Mouse (Mus musculus) cerebellum, postnatal 4 days (tissue): ENCODE results near the gene Bricd5.
A peak's percentile ranks its signal among the peaks of the same experiment; 100 is the strongest.
"Not testable (repeated sequence)": the region's sequence is repeated elsewhere in the genome, so short reads cannot be mapped to it uniquely, and the experiment has no call there.

Source experiments
- DNase-seq, 2 experiments: peaks; one replicate each; pipeline ENCODE4 v3.0.0; 2022; ENCODE audit warnings: low spot score in 2 of 2, mixed read lengths in 1 of 2

Gene Bricd5

DNA sequence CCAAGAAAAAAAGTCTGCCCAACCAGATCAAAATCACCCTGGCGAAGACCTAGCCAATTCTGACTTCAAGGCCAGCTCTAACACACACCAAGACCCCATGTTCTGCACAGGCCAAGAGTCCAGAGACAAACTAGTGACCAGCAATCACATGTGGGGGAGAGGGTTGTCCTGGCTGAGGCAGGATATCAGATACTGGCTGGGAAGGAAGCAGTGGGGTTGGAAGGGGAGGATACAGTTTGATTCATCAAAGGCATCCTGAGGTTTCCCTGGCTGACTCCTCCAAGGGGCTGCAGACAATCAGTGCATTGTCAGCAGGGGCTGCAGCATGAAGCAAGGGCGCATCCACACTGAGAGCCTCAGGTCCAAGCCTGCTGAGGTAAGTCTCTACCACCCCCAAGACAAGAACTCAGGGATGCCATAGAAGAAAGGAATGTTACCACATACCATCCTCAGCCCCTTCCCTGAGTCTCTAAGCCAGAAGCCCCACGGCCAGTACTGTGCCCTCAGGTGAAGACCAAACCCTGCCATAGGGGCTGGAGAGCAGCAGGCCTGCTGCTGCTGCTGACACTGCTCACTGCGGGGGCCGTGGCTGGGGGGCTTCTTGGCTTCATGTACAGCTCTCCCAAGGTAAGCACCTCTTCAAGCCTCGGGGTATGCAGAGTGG, at the start of gene Bricd5:
Gene Bricd5 (plus strand): TSS at position 273 of the 664 bp plus-strand sequence.
- DNase-seq: no peak

DNA sequence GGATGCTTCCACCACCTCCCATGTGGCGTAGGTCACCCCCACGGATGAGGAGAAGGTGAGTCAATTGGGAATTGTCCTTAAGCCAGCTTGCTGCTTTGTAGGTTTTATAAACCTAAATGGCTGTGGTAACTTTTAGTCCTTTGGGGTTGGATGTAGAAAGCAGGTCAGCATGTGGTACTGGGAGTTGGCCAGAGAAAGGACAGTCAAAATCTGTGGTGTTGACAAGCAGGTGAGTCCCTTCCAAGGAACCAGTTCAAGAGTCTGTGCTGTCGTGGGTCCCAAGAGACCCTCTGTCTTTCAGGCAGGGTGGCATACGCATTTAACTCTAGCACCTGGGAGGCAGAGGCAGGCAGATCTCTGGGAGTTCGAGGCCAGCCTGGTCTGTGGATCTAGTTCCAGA, 49.2 kb upstream of the Bricd5 start:
- DNase-seq: no peak

DNA sequence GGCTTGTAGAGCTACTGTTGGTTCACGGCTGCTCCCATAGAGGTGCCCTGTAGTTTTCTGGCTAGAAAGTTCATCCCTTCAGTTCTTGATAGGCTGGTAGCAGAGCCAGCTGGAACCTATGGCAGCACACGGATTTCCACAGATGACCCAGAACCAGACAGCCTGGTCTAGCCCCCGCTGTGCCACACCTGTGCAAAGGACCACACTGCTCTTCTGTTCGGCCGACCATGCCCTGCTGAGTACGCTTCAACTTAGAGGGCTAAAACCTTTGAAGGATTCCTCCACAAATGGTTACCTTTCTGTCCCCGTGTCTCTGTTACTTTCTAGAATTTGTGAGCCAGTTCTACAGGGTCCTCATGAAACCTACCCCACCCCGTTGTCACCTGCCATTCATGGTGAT, 48.4 kb upstream of the Bricd5 start:
- DNase-seq: not testable (repeated sequence)

DNA sequence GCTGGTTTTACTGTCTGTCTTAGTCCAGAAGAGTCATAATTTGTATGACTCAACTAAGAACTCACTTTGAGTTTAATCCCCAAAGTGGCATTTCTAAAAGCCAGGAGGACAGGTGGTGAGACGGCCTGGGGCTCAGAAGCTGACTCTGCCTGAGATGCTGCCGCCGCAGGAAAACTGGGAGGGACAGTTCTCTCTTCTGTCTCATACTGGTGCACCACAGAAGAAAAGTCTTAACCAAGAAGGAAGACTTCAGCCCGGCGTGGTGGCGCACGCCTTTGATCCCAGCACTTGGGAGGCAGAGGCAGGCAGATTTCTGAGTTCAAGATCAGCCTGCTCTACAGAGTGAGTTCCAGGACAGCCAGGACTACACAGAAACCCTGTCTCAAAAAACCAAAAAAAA, 47.8 kb upstream of the Bricd5 start:
- no peak for DNase-seq

DNA sequence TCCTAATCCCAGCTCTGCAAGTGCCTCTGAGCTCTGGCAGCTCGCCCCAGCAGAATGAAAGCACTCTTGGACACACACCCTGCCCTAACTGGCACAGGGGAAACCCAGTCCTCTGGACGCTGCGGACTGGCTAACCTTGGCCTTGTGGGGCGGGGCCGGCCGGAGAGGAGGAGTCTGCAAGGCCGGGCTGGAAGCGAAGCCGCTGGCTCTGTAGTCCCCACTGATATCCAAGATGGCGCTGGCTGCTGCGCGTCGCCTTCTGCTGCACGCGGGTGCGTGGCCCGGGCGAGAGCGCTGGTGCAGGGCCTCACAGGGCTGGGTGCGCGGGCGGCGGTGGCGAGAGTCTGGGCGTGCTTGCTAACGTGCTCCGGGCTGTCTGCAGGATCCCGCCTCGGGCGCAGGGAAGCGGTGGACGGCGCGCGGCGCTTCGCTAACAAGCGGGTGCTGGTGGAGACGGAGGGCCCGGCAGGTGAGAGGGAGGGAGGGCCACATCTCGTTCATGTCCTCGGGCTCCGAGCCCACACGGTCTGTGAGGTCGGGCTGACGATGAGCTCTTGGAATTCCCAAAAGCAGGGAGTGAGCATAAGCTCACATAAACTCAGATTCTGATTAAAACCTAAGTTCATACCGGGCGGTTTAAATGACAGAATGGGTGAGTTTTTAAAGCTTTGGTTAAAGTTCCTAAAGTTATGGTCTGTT, 47.1 kb upstream of the Bricd5 start, which contains the start of gene Eci1:
Gene Eci1 (plus strand): TSS at position 171 of the 699 bp plus-strand sequence.
- DNase-seq: peak; percentile 82 to 91

DNA sequence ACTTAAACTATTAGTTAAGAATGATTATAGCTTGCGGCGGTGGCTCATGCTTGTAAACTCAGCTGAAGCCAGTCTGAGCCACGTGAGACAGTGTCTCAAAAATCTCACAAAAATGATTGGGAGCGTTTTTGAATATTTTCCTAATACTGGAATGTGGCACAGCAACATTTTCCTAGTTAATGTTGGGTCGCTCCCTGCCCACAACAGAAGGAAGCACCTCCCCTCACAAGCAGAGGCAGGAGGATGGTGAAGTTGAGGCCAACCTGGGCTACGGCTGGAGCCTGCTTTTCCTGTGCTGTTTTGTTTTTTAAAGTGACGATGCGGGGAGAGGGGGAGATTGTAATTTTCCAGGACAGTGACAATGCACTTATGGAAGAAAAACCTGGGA, 46.5 kb upstream of the Bricd5 start:
- DNase-seq: no peak

DNA sequence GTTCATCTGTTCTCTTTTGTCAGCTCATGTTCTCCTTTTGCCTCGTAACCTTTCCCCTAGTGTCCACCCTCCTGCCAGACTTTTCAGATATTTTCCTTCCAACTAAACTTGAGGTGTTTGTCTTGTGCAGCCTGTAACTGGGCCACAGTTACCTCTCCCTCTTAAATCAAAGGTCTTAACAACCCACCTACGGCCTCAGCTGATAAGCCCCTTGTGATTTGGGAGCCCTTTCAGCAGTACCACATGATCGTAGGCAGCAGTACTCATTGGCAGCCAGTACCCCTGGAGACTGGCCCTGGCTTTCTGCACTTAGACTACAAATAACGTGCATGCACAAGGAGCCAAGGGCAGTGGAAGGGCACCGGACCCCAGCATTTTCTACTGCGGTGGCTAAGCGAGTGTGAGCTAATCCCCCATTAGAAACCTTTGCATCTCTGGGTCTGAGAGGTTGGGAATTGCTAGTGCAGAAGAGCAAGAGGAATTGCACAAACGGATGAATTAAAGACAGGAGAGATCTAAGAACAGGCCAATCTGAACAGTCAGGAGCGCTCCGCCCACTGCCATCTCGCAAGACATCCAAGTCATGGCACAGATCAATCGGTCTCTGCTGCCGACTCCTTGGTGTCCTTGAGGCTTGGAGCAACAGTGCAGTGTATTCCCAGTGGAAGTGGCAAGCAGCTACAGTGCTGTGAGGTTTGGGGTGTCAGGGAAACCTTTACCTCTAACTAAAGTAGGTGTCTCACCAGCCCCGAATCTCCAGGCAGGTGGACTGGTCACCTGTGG, 44.3 kb upstream of the Bricd5 start:
- no peak for DNase-seq

DNA sequence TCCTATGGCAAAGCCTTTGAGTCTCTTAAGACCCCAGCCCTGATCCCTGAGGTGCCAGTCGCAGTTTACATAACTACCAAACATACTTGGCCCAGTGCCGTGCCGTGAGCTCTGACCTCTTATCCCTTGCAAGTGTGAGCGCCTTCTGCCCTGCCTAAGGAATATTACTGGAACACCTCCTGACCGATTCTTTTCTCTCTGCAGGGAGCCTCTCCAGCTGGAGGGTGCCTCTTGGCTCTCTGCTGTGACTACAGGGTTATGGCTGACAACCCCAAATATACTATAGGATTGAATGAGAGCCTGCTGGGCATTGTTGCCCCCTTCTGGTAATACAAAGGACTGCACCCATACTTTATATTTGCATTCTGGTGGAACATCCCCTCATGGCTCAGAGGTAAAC, 36.7 kb upstream of the Bricd5 start:
- DNase-seq: no peak

DNA sequence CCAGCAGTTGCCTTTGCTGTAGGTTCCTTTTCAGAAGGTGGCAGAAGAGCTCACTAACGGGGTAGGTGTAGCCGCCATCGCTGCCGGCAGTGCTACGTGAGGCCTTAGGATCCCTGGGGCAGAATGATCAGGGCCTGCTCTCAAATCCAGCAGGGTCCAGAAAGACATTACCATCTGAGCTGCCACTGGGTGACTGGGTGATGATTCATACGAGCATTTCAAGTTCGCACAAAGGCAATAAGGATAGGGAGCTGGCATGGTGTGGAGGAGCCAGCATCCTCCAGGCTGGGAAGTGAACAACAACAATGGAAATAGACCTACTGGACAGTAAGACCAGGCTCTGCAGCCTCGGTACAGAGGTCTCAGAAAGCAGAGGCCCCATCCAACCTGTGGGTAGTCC, 33.3 kb upstream of the Bricd5 start:
- DNase-seq: no peak

DNA sequence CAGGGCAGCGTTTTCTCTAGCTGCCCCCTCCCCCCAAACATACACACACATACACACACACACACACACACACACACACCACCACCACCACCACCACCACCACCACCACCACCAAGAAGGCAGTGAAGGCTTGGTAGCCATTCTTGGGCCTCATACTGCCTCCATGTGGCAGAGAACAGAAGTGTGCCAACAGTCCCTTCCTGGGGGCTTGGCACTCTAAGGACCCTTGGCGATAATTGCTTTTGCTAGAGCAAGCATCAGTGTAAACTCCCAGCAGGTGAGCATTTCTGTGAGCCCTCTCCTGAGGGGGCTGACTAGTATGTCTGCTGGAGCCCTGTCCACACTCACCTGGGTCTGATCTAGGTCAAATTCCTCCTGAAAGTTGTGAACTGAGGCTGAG, 32.5 kb upstream of the Bricd5 start:
- no peak for DNase-seq

DNA sequence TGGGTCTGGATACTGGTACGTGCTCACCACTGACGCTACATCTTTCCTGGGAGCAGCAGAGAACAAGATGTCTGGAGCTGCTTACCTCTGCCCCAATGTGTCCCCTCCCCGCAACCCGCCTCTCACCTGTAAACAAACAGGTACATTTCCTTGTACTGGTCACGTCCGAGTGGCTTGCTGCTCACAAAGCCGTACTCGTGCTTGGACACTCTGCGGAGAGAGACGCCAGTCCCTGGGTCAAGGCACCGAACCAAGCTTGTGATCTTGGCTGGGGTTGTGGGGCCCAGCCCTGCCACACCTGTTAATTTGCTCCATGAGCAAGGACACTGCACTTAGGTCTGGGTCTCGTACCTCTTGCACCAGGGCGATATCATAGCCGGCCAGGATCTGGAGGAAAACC, 31.6 kb upstream of the Bricd5 start:
- no peak for DNase-seq

DNA sequence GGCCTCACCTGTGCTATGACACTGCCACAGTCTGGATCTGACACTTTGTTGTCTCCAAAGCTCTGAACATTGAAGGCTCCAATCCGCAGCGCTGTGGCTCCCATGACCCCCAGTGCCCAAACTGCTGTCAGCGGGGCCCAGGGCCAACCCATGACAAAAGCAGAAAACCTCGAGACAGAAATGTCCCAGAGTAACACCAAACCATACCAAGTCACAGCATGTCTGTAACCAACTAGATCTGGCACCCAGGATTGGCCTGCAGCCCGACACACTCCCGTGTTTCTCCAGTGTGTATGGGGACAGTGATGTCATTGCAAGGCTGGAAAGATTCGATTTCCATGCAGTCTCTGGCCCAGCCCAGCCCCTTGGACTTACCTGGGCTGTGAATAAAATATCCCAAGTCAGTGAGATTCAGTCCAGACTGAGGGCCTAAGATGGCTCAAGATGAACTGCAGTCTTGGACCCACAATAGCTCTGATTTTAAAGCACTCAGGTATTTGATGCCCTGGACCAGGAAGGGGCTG, 31.0 kb upstream of the Bricd5 start, which contains the start of gene Dnase1l2:
Gene Dnase1l2 (minus strand): TSS at position 474 of the 524 bp plus-strand sequence.
- no peak for DNase-seq

DNA sequence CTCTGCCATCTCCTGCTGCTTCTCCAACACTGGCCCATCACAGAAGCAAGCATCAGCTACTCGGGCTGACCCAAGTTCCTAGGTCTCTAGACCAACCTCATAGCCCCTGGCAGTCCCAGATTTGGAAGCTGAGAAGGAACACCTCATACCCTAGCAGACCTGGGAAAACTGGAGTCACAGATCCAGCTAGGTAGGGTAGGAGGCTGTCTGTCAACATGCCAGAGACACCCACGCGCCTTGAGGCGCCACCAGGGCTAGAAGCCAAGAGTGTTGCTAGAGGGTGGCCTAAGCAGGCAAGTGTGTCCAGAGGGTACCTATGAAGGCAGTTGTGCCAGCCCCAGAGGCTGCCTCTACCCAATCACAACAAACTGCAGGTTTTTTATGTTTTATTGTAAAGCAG, 30.3 kb upstream of the Bricd5 start:
- no peak for DNase-seq

DNA sequence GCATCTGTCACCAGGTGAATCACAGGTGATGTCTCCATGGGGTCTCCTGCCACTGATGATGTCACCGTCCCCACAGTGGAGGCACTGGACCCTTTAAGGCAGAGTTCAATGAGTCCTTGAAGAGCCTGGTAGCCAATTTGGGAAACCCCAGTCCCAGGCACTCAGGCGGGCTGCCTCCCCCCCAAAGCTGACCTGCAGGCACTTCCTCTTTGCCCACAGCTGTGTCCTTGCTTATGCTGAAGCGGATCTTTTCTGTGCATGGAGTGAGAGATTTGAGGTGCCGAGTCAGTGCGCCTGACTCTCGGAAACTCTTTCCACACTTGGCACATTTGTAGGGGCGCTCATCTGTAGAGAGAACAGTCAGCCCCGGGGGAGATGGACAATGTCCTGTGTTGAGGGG, 27.1 kb upstream of the Bricd5 start:
- DNase-seq: no peak

DNA sequence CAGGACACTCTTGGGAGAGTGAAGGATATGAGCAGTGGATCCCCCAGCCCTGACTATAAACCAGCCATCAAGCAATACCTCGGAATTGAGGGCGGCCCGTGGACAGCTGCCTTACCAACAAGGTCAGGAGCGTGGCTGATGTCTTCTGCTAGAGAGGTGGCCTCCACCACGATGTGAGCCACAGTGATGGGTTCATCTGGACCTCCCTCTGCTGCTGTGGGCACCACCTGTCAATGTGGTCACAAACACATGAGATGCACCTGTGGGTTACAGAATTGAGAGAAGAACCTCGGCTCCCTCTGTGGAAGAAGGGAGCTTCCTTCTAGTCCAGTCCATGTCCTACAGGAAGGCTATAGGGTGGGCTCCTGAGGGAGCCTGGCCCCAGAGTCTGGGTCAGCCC, 24.2 kb upstream of the Bricd5 start:
- DNase-seq: no peak

DNA sequence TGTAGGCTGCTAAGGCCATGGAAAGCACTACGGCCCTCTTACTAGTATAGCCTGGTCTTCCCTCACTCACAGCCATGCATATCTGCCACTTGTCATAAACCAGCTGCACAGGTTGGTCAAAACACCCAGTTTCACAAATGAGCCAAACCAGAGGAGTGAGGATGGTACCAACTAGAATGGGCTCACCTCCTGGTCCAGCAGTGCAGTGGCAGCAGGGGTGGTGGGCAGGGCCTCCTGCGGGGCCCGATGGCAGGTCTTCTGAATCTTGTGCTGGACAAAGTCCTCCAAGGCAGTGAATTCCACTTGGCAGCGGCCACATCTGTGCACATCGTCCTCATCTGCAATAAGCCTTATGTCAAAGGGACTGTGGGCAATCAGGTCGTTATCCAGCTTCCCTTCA, 22.5 kb upstream of the Bricd5 start:
- no peak for DNase-seq

DNA sequence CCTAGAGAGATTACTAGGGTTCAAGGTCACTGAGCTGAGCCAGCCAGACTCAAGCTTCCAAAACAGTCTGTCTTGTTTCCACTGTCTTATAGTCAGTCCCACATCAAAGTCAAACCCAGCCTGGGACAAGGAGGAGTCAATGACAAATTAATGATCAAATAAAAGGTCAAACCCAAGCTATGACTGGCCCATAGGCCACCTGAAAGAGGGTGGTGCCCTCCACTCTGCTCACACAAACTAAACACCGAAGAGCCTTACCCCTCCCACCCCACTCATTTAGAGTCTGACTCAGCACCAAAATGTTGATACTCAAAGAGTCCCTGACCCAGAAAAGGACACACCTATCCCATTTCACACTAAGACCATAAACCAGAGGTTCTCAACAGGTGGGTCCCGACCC, 20.3 kb upstream of the Bricd5 start:
- no peak for DNase-seq

DNA sequence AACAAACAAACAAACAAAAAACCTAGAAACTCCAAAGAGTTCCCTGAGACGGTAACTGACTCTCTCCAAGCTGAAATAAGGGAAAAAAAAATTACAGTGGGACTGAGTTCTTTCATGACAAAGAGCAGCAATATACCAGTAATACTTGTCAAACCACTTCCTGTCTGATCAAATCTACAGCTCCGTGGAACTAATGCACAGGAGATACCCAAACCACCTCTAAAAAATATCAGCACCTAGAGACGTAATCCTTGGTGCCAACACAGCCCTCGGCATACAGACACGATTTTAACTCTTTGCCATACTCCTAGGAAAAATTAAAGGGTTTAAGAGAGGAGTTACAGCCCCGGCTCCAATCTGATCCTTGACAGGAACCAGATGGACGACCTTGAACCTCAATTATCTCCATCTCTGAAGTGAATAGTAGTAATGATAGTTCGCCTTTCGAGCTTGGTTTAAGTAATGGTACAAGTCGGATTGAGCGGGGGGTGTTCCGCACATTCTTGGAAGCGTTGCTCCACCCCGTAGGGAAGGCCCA, 19.4 kb upstream of the Bricd5 start:
- DNase-seq: no peak

DNA sequence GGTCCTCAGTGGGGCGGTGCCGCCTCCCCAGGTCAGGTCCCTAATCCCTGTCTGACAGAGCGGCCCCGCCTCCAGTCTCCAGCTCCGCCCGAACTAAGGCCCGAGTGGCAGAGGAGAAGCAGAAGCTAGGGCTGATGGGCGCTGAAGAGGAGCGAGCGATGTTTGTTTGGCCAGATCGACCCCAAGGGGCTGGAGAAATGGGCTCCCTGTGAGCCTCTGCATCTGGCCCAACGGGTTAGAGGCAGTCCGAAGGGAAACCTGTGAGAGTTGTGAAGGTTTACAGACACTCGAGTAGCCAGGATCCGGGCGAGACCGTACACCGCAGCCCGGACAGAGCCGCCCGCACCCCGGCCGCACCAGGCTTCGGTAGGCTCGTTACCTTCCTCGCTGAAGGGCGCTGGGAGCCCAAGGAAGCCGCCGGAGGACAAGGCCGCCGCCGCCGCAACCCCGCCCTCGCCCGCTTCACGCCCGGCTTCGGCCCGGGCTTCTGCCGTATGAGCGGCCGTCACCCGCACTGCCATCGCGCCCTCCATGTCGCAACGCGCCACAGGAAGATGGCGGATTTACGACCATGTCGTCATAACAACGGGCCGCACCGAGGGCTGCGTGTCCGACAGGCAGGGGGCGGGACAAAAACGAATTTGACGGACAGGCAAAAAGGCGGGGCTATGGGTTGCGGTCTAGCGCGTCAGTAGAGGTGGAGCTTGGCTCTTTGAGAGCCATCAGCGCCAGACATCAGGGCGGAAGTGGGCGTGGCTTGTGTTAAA, 18.7 kb upstream of the Bricd5 start:
- peak; percentile 94 to 98 for DNase-seq

DNA sequence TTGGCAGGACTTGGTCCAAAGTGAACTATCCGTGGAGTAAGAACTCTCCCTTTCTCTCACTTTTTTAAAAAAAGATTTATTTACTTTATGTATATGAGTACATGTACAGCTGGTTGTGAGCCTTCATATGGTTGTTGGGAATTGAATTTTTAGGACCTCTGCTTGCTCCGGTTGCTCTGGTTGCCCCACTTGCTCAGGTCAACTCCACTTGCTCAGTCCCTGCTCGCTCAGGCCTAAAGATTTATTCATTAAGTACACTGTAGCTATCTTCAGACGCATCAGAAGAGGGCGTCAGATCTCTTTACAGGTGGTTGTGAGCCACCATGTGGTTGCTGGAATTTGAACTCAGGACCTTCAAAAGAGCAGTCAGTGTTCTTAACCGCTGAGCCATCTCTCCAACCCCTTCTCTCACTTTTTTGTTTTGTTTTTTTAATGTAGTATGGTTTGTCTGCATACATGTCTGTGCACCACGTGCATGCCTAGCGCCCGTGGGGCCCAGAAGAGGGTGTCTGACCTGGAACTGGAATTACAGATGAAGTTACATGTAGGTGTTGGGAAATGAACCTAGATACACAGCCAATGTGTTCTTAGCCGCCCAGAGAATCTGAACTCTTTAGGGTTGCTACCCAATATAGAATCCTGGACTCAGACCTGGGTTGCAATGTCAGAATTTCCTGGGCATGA, 18.0 kb upstream of the Bricd5 start:
- DNase-seq: not testable (repeated sequence)

DNA sequence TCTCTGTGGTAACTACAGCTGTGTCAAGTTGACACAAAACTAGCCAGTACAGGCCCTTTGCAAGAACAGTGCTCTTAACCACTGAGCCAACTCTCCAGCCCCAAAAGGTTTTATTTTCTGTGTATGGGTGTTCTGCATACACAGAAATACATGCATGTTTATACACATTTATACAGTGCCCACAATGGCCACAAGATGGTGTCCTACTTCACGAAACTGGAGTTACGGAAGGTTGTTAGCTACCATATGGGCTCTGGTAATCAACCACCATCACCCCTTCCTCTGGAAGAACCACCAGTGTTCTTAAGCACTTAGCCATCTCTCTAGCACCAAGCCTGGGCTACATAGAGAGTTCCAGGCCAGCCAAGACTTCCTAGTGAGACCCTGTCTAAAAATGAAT, 12.1 kb upstream of the Bricd5 start:
- no peak for DNase-seq
